Mouse (Mus musculus) stomach, embryonic 14.5 days (tissue): ENCODE measurements at regions not wholly inside any gene's neighbourhood (a gene's known extent, or its start where the extent isn't known, plus 50 kb on each side); places are given as distances from the start of the nearest gene placed in this dataset.

ENCODE experiments used
- ATAC-seq: fragments of 200-750 bp; cut with Nextera tagmentation; 2 replicates; pipeline ENCODE4 v1.8.0; 2017; ENCODE audit warnings: low read depth, moderate TSS enrichment; ENCODE audit not compliant: insufficient number of reproducible peaks, insufficient read depth, low FRiP score
- H3K27ac ChIP-seq: fragments of 300-500 bp; sonication (generic); 2 replicates; pipeline ENCODE4 v1.5.1; 2014; ENCODE audit warnings: mild to moderate bottlenecking, low read length, moderate library complexity, mixed read lengths
- H3K27me3 ChIP-seq: fragments of 300-500 bp; sonication (generic); 2 replicates; pipeline ENCODE4 v1.6.1; 2014; ENCODE audit warnings: low read length, control low read depth, mixed read lengths; ENCODE audit not compliant: control insufficient read depth, insufficient read depth
- H3K36me3 ChIP-seq: fragments of 300-500 bp; sonication (generic); 2 replicates; pipeline ENCODE4 v1.6.1; 2014; ENCODE audit warnings: mild to moderate bottlenecking, control low read depth, low read length, moderate library complexity, mixed read lengths; ENCODE audit not compliant: control insufficient read depth, insufficient read depth
- H3K4me1 ChIP-seq: fragments of 300-500 bp; sonication (generic); 2 replicates; pipeline ENCODE4 v1.6.1; 2014; ENCODE audit warnings: low read length, control low read depth, mixed read lengths; ENCODE audit not compliant: control insufficient read depth, insufficient read depth
- H3K4me2 ChIP-seq: fragments of 300-500 bp; sonication (generic); replicated peaks from 2 replicates; pipeline ENCODE4 v1.6.1; 2014; ENCODE audit warnings: low read depth, low read length, control low read depth
- H3K4me3 ChIP-seq: fragments of 300-500 bp; sonication (generic); 2 replicates; pipeline ENCODE4 v1.5.1; 2014; ENCODE audit warnings: low read depth, low read length, control low read depth
- H3K9ac ChIP-seq: fragments of 300-500 bp; sonication (generic); replicated peaks from 2 replicates; pipeline ENCODE4 v1.6.1; 2014; ENCODE audit warnings: low read depth, mild to moderate bottlenecking, control low read depth, low read length, moderate library complexity, mixed read lengths
- H3K9me3 ChIP-seq: fragments of 300-500 bp; sonication (generic); 2 replicates; pipeline ENCODE4 v1.6.1; 2016; ENCODE audit warnings: low read depth, low read length, control low read depth; ENCODE audit not compliant: control insufficient read depth
- WGBS: fragments of 180-500 bp; shearing (Covaris S2); extraction: QIAGEN DNeasy Blood & Tissue Kit; methylation state at CpG from one replicate; pipeline ENCODE4 v1.1.7; 2014; 5-methylcytosine and 5-hydroxymethylcytosine counted together

DNA sequence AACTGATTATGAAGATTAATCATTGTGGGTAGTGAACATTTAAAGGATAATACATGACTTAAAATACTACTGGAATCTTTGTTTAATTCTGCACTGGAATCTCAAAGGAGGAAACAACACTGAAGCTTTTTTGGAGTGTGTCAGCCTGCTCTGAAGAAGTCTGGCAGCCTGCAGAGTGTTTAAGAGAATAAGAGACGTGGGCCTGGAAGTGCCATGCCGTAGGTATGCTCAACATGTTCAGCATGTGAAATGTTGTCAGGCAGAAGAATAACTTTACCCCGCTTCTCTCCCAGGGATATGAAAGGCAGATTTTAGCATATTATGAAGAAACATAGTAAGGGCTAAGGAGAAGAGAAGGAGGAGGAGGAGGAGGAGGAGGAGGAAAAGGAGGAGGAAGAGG lies 189.6 kb upstream of the Nrp1 start:
- WGBS: 65% methylated on average over 3 of the region's 3 CpGs
- peaks cover 11% of the 10 kb centered on the region; the same call in 1 of the 2 replicates for H3K4me1 ChIP-seq
- H3K9me3 ChIP-seq: no peaks in the 10 kb centered on the region
- no peak overlapping the region for H3K4me3 ChIP-seq
- ATAC-seq: no peak
- H3K36me3 ChIP-seq: no peaks in the 10 kb centered on the region
- no peaks in the 10 kb centered on the region for H3K27me3 ChIP-seq
- H3K27ac ChIP-seq: no peak overlapping the region
- H3K9ac ChIP-seq: no peak overlapping the region
- no peak overlapping the region for H3K4me2 ChIP-seq

GRCm38 (mm10) chr8:128171116-128171515 lies 187.3 kb upstream of the Nrp1 start:
- Histone ChIP-seq H3K27ac (no peak overlapping the region), H3K36me3 (no peaks in the 10 kb centered on the region), H3K4me2 (no peak overlapping the region), H3K4me3 (no peak overlapping the region), H3K9me3 (no peaks in the 10 kb centered on the region), H3K9ac (no peak overlapping the region), H3K27me3 (no peaks in the 10 kb centered on the region), H3K4me1 (peaks cover 11% of the 10 kb centered on the region; the same call in 1 of the 2 replicates)
- ATAC-seq: no peak
- 32% methylated on average over 1 of the region's 1 CpGs for WGBS

DNA sequence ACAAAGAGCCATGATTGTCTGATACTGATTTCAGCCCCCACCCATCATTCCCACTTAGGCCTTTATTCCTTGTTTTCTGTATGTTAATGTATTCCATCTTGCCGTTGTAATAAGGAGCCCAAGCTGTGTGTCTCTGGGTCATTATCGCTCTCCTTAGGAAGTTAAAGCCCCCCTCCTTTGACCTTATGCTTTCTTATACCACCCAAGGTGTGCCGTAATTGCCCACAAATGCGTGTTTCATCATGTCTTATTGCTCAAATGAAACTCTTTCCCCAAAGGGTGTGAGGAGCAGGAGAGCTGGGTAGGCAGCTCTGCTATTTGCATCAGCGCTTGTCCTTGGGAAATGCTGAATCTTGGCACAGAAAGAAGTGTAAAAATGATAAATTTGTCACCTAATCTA lies 178.2 kb upstream of the Nrp1 start:
- no peaks in the 10 kb centered on the region for H3K4me1 ChIP-seq
- 84% methylated on average over 5 of the region's 5 CpGs for WGBS
- no peaks in the 10 kb centered on the region for H3K27me3 ChIP-seq
- H3K9ac ChIP-seq: no peak overlapping the region
- H3K27ac ChIP-seq: no peak overlapping the region
- no peaks in the 10 kb centered on the region for H3K9me3 ChIP-seq
- H3K4me2 ChIP-seq: no peak overlapping the region
- H3K36me3 ChIP-seq: no peaks in the 10 kb centered on the region
- no peak for ATAC-seq
- H3K4me3 ChIP-seq: no peak overlapping the region

DNA sequence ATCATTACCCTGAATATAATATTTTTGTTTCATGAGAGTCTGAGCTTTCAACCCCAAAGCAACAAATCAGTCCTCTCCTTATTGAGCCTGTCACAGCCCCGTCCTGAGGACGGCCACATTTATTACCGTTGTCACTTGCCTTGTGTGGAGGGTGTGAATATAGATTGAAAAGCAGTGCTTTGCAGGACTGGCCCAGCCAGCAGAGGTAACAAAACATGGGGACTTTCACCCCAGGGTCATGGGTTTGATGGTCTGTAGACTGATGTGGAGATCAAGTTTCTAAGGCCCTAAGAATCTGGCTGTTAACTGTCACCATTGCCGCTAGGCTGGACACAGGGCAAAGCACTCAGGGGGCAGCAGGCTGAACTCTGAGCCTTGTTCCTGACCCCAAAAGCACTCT lies 175.3 kb upstream of the Nrp1 start:
- Histone ChIP-seq H3K4me3 (no peak overlapping the region), H3K27me3 (no peaks in the 10 kb centered on the region), H3K9me3 (no peaks in the 10 kb centered on the region), H3K36me3 (no peaks in the 10 kb centered on the region), H3K9ac (no peak overlapping the region), H3K4me1 (no peaks in the 10 kb centered on the region), H3K27ac (no peak overlapping the region), H3K4me2 (no peak overlapping the region)
- no peak for ATAC-seq
- WGBS: 38% methylated on average over 4 of the region's 4 CpGs

GRCm38 (mm10) chr8:128188321-128188720 lies 170.1 kb upstream of the Nrp1 start:
- Histone ChIP-seq H3K9ac (no peak overlapping the region), H3K27me3 (no peaks in the 10 kb centered on the region), H3K4me1 (no peaks in the 10 kb centered on the region), H3K36me3 (no peaks in the 10 kb centered on the region), H3K27ac (peak overlapping the region; percentile 3; the same call in 1 of the 2 replicates), H3K4me3 (no peak overlapping the region), H3K9me3 (no peaks in the 10 kb centered on the region), H3K4me2 (no peak overlapping the region)
- no peak for ATAC-seq
- 36% methylated on average over 6 of the region's 6 CpGs for WGBS

DNA sequence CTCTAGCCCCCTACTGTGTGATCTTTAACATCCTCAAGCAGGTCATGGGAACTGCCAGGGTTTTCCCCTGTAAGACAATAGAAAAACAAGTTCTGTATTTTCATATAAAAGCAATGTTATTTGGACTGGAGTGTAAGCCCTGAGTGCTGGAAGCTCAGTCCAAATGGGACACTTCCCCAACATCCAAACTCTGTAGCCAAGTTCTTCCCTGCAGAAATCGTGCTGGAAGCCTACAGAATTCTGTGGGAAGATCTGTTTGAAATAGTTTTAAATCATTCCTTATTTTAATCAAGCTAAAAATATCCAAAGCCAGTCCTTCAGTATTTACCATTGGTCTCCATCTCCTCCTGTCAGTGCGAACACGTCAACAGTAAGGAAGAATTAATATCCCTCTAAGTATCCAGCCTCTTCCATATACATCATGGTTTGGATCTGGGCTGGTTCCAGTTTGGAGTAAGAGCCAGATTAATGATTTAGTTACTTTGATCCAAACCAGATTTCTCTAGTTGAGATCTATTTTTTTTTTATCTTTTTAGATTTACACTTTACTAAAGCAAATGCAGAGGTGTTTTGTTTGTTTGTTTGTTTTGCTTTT lies 165.0 kb upstream of the Nrp1 start:
- no peak for ATAC-seq
- H3K4me1 ChIP-seq: no peaks in the 10 kb centered on the region

DNA sequence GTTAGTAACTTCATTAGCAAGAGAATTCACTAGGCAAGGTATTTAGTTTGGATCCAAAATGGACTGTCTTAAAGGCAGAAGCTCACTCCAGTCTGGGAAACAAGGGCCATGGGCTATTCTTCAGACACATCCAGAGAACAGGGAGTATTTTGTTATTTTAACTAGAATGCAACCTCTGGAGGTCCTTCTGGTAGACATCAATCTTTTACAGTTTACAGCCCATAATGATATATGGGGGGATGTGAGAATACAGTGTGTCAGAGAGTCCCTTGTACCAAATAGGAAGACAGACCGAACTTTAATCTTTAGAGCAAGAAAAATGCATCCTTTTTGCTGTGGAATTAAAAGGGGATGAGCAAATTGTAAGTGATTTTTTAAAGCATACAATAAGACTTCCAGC lies 157.6 kb upstream of the Nrp1 start:
- 69% methylated on average over 1 of the region's 1 CpGs for WGBS
- Histone ChIP-seq H3K9ac (no peak overlapping the region), H3K27ac (no peak overlapping the region), H3K4me1 (no peaks in the 10 kb centered on the region), H3K4me3 (no peak overlapping the region), H3K4me2 (no peak overlapping the region), H3K36me3 (no peaks in the 10 kb centered on the region), H3K9me3 (no peaks in the 10 kb centered on the region), H3K27me3 (no peaks in the 10 kb centered on the region)
- ATAC-seq: no peak

More for the DNA sequence above, 165.0 kb upstream of the Nrp1 start:
- Histone ChIP-seq H3K4me2 (no peak overlapping the region), H3K9me3 (no peaks in the 10 kb centered on the region), H3K9ac (no peak overlapping the region), H3K27ac (no peak overlapping the region), H3K27me3 (no peaks in the 10 kb centered on the region), H3K4me3 (no peak overlapping the region), H3K36me3 (no peaks in the 10 kb centered on the region)
- WGBS: 50% methylated on average over 3 of the region's 3 CpGs

DNA sequence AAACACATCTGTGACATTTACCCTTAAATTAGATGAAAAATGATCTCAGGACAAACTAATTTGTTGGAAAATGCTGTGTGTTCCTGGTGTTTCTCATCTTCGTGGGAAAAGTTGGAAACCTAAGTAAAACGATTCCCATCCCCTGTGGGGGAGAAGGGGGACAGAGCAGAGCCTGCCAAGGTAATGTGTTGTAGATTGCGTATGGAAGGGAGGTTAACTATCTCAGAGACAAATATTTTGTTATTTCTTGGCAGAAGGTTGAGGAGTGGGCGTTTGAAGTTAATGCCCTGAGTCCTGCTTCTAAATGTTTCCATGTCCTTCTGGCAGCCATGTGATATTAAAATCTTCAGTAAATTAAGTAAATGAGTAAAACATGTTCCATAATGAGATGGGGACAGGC lies 156.8 kb upstream of the Nrp1 start:
- Histone ChIP-seq H3K9me3 (no peaks in the 10 kb centered on the region), H3K4me2 (no peak overlapping the region), H3K27me3 (no peaks in the 10 kb centered on the region), H3K9ac (no peak overlapping the region), H3K4me1 (no peaks in the 10 kb centered on the region), H3K4me3 (no peak overlapping the region), H3K27ac (no peak overlapping the region), H3K36me3 (no peaks in the 10 kb centered on the region)
- 34% methylated on average over 4 of the region's 4 CpGs for WGBS
- ATAC-seq: no peak

GRCm38 (mm10) chr8:128202158-128202886 lies 156.1 kb upstream of the Nrp1 start:
- Histone ChIP-seq H3K4me2 (no peak overlapping the region), H3K9ac (no peak overlapping the region), H3K36me3 (no peaks in the 10 kb centered on the region), H3K27ac (no peak overlapping the region), H3K9me3 (no peaks in the 10 kb centered on the region), H3K27me3 (no peaks in the 10 kb centered on the region), H3K4me3 (no peak overlapping the region), H3K4me1 (no peaks in the 10 kb centered on the region)
- ATAC-seq: no peak
- WGBS: 70% methylated on average over 4 of the region's 4 CpGs
